Mouse (Mus musculus) olfactory bulb, adult 2 months (tissue): ENCODE results near the gene Sept10.

Experiments used
- CTCF ChIP-seq: fragments of 200-500 bp; IDR thresholded peaks from 2 replicates; pipeline ENCODE4 v1.5.1; 2012; ENCODE audit warnings: low read depth, mild to moderate bottlenecking, low read length, moderate library complexity; ENCODE audit not compliant: insufficient read depth
- POLR2A ChIP-seq: fragments of 200-500 bp; IDR thresholded peaks from 2 replicates; pipeline ENCODE4 v1.6.1; 2012; ENCODE audit warnings: mild to moderate bottlenecking, low read depth, low read length, moderate library complexity; ENCODE audit not compliant: insufficient read depth

GRCm38 (mm10) chr10:59131926-59132628, 89.6 kb downstream of the Sept10 start:
- TF ChIP-seq CTCF (no peak), POLR2A (no peak)
